Mouse (Mus musculus) heart, postnatal 0 days (tissue): ENCODE measurements around the gene Cfap20.

Experiments used
- CTCF ChIP-seq: IDR thresholded peaks from 2 replicates; pipeline ENCODE4 v1.5.1; 2016; ENCODE audit warnings: antibody characterized with exemption, control low read depth, low read depth
- EP300 ChIP-seq: IDR thresholded peaks from 2 replicates; pipeline ENCODE4 v1.6.1; 2016; ENCODE audit warnings: antibody characterized with exemption, low read depth

- TF ChIP-seq CTCF: no peak
- TF ChIP-seq EP300: no peak
These were observed 12.4 kb downstream of the Cfap20 start for GRCm38 (mm10) chr8:95422193-95422810.
